Mouse (Mus musculus): Measurements from ENCODE around the gene Nap1l4.

Nap1l4 gene

GRCm38 (mm10) chr7:143514416-143514768 is 34.5 kb downstream of the Nap1l4 start:
- no peak for DNase-seq

GRCm38 (mm10) chr7:143513763-143514415 is 35.0 kb downstream of the Nap1l4 start:
- DNase-seq, result peak; percentile 42

DNA sequence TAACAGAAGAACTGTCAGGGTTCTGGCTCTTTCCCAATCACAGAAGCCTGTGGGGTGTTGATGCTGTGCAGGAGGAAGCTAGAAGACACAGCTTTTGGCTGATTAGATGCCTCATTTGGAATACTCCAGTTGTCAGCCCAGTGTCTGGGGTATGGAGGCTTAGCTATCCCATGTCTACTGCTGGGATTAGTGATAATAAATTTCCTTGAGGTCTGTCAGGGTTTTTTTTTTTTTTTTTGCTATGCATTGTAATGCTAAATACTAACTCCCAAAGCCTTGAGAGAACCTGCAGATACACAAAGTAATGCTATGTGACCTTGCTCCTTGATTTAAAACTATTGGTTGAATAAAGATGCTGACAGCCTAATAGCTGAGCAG is 37.6 kb downstream of the Nap1l4 start:
- no peak for DNase-seq

- no peak for DNase-seq
Measured at GRCm38 (mm10) chr7:143510593-143511334, 38.1 kb downstream of the Nap1l4 start.

GRCm38 (mm10) chr7:143509566-143509965 is 39.3 kb downstream of the Nap1l4 start:
- no peak for DNase-seq

GRCm38 (mm10) chr7:143506675-143507074 is 42.2 kb downstream of the Nap1l4 start:
- DNase-seq, result peak; percentile 71

- no peak for DNase-seq
Measured at GRCm38 (mm10) chr7:143506271-143506670, 42.6 kb downstream of the Nap1l4 start.

DNA sequence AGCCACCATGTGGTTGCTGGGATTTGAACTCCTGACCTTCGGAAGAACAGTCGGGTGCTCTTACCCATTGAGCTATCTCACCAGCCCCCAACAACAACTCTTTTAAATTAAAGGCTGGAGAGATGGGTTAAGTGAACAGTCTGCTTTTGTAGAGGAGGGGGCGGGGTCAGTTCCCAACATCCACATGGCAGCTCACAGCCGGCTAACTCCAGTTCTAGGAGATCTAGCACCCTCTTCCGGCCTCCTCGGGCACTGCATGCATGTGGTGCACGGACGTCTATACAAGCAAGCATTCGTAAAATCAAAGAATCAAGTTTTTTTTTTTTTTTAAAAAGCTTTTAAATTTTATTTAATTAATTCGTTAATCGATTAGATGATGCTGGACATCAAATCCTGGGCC is 43.1 kb downstream of the Nap1l4 start:
- peak; percentile 86 for DNase-seq

GRCm38 (mm10) chr7:143505411-143505810 is 43.5 kb downstream of the Nap1l4 start:
- DNase-seq, result no peak

DNA sequence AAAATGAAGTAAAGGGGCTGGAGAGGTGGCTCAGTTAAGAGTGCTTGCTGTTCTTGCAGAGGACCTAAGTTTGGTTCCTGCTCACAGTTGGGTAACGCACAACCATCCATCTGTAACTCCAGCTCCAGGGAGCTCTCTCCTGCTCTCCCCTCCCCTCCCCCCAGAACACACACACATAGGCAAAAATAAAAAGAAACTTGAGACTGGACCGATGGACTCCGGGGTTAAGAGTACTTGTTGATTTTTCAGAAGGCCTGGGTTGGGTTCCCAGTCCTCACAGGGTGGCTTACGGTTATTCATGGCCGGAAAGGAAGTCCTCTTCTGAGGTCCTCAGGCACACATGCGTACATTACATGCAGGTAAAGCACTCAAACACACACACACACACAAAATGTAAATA is 45.0 kb downstream of the Nap1l4 start:
- DNase-seq, result no peak

DNA sequence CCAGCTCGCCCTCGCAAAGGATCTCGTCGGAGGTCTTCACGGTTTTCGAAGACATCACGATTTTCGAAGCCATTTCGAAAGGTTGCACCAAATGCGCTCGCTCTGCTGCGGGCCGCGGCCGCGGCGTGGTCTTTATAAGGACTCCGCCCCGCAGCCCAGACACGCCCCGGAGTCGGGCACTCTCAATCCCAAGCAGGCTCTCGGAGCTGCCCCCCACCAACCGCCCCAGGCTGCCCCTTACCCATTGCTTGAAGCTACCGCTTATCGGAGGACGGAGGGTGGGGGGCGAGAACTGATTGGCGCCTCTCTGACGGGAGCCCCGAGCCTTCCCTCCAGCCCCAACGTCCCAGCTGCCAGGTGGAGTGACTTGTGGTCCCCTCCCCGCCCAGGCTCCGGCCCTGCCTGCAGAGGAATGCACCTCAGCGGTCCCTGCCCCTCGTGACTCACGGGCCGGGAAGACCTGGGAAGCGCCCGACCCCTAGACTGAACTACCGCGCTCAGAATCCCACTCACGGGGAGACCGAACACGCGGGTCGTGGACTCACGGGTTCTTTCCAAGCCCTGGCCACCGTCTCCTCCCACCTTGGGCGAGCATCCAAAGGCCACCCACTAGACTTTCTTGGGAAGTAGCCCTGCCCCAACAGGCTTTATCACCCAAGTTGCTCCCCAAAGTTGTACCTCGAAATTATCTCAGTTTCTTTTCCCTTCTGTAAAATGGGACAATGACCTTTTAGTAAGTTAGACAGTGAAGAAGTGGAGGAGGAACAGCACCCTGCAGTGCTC is 46.3 kb downstream of the Nap1l4 start, which contains the start of gene Phlda2:
Phlda2 (minus strand) TSS at position 733 of the 783 bp plus-strand sequence.
- DNase-seq, result peak; percentile 27

GRCm38 (mm10) chr7:143501643-143502417 is 47.1 kb downstream of the Nap1l4 start:
- peak; percentile 63 for DNase-seq

DNA sequence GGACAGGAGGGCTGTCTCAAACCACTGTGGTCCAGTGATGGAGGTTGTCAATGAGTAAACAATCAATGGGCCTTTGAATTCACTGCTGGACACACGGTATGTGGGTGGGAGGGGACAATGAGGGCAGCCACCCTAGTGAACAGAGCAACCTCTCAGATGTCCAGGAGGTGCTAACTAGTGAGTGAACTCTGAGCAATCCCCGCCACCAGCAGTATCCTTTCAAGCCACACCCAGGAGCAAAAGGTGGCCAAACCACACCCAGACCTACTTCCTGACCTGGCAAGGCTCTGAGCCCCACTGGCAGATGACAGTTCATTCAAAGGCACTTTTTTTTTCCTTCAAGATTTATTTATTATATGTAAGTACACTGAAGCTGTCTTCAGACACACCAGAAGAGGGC is 48.0 kb downstream of the Nap1l4 start:
- no peak for DNase-seq

DNA sequence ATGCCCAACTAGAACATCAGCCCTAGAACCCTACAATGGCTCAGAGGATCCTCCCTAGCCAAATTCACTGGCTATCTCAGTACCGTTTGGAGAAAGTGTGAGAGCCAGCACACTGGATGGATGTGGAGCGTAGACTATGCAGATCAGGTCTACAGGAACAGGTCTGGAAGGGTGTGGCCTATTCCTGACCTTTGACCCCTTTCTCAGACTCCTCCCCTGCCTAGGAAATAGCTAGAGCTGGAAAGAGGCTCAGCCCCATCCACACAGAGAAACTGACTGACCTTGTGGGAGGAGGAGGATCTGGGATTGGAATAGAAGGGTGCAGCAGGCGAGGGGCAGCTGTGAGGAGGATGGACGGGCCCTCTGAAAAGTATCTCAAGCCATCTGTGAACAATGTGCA is 50.3 kb downstream of the Nap1l4 start:
- DNase-seq, result no peak

- no peak for DNase-seq
Measured at GRCm38 (mm10) chr7:143495104-143495961, 53.6 kb downstream of the Nap1l4 start.

GRCm38 (mm10) chr7:143493616-143494126 is 55.2 kb downstream of the Nap1l4 start:
- no peak for DNase-seq

DNA sequence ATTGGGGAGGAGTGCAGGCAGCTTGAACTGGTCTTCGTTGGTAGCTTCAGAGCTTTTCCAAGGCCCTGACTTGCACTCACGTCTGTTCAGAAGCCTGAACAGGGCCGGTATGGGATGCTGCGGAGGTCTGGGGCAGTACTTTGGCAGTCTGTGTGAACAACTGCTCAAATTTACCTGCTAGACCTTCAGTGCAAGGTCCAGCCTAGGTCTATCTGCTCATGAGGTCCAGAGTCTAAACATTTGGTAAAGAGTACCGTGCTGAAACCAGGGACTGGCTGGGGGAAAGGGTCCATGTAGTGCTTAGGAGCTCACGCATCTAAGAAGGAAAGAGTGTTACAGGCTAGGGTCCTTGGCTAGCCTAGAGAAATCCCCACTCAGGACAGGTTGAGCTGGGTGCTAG is 59.2 kb downstream of the Nap1l4 start:
- DNase-seq, result no peak

GRCm38 (mm10) chr7:143482541-143482940 is 66.4 kb downstream of the Nap1l4 start:
- DNase-seq, result no peak

- DNase-seq, result no peak
Measured at GRCm38 (mm10) chr7:143481806-143482387, 67.0 kb downstream of the Nap1l4 start.

DNA sequence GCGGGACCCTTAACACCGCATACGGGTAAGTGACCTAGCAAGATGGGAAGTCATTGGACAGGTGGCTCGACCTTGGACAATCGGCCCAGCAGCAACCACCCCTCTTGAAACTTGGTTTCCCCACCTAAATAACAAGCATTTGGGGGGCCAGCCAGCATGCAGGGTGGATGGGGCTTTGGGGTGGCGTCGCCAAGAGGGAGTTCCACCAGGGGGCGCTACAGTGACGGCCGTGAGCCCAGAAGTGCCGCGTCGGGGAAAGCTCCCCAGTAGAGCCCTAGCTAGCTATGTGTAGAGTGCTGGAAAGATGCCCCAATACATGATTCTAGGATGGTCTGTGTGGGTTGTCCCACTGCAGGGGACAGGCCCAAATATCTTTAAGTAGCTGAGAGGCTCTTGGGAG is 68.4 kb downstream of the Nap1l4 start:
- peak; percentile 83 for DNase-seq

DNA sequence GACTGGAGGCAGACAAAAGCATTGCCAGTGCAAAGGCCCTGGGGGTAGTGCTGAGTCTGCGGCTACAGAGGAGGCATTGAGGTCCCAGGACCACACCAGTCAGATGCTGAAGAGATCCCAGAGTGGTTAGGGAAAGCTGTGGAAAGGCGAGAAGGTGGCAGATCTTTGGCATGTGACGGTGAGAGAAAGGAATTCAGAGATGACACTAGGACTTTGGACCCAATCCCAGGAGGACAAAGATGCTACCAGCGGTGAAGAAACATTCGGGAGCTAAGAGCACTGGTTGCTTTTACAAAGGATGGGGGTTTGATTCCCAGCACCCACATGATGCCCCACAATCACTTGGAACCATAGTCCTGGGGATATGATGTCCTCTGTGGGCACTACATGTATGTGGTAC is 71.1 kb downstream of the Nap1l4 start:
- DNase-seq, result no peak

Measured in lung, postnatal 14 days (tissue).